Mouse (Mus musculus): ENCODE measurements around the gene Ush2a.

Ush2a gene

GRCm38 (mm10) chr1:188906175-188906574 is 644.4 kb downstream of the Ush2a start:
- no peak for DNase-seq

DNA sequence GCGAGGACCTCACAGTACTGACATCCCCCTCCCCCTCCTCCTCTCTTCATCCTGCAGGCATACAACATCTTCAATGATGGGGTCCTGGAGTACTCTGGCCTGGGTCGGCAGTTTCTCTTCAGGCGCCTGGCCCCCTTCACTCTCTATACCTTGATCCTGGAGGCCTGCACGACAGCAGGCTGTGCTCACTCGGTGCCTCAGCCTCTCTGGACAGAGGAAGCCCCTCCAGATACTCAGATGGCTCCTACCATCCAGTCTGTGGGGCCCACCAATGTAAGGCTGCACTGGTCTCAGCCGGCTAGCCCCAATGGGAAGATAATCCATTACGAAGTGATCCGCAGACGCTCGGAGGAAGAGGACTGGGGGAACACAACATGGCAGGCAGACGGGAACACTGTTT is 648.8 kb downstream of the Ush2a start:
- DNase-seq: no peak

DNA sequence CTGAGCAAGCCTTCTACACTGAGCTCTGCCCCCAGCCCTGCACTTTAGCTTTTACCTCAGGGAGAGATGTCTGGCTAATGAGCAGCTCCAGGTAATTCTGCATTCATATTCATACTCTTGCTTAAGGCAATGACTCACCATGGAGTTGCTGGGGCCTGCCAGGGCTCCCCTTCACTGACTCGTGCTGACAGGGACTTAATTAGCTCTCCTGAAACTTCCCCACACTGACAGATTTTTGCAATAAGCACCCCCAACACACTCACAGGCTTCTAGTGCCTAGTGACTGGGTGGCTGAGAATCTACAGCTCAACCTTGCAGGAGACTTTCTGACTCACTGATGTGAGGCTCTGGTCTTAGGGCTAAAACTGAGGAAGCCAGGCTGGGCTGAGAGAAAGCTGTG is 658.1 kb downstream of the Ush2a start:
- DNase-seq: no peak

DNA sequence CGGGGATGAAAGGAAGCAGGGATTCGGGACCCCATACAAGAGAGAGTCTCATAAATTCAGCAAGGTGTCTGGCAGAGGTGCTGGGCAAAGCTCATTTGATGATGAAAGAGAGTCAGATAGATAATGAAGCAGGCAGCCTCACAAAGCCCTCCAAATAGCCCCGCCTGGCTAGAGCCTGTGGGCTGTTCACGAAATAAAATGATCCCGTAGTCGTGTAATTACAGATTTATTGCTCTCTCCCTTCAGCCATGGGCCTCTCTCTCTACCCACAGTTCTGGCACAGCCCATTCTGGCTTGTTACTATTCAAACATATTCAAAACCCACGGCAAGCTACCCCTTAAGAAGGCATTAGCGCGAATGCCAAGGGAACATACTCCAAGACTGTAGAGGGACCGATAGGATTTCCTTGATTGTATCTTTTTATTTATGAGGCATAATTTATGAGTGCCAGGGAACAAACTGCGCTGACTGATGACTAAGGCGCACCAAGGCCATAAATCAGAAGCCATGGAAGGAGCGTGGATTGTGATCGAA is 675.5 kb downstream of the Ush2a start:
- no peak for DNase-seq

DNA sequence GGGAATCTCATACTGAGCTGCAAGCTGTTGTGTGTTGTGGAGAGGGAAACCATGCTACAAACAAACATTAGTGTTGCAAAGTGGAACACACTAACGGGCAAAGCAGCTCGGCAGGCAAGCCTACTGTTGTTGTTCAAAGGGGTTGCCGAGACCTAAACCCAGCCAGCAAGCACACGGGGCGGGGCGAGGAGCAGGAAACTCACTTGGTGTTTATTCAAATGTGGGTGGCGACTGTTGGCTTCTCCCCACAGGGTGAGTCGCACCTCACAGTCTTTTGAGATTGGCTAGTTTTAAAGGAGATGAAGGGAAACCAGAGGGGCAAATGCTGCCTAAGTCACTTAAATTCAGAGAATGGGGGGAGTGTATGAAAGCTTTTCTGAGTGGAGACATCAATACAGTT is 683.5 kb downstream of the Ush2a start:
- no peak for DNase-seq

GRCm38 (mm10) chr1:188946849-188947248 is 685.0 kb downstream of the Ush2a start:
- DNase-seq: no peak

DNA sequence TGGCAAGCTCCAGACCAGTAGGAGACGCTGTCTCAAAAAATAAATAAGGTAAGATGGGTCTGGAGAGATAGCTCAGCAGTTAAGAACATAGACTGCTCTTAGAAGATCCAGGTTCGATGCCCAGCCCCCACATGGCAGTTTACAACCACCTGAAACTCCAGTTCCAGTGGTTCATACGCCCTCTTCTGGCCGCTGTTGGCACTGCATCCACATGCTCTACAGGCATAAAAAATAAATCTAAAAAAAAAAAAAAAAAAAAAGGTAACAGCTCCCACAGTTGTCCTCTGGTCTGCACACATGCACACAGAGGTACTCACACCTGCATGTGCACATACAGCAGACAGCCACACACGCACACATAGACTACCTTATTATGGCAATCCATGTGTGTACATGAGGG is 686.0 kb downstream of the Ush2a start:
- DNase-seq: peak; percentile 59 to 68

GRCm38 (mm10) chr1:188948276-188948675 is 686.5 kb downstream of the Ush2a start:
- DNase-seq: peak; percentile 66 to 80

GRCm38 (mm10) chr1:188951091-188951490 is 689.3 kb downstream of the Ush2a start:
- DNase-seq: no peak

GRCm38 (mm10) chr1:188952501-188952900 is 690.7 kb downstream of the Ush2a start:
- peak; percentile 75 to 78 for DNase-seq

GRCm38 (mm10) chr1:188973078-188973477 is 711.3 kb downstream of the Ush2a start:
- DNase-seq: no peak

- DNase-seq: no peak
Observed at GRCm38 (mm10) chr1:188973926-188974325, 712.1 kb downstream of the Ush2a start.

GRCm38 (mm10) chr1:188980050-188980449 is 718.2 kb downstream of the Ush2a start:
- DNase-seq: peak; percentile 77 to 82

DNA sequence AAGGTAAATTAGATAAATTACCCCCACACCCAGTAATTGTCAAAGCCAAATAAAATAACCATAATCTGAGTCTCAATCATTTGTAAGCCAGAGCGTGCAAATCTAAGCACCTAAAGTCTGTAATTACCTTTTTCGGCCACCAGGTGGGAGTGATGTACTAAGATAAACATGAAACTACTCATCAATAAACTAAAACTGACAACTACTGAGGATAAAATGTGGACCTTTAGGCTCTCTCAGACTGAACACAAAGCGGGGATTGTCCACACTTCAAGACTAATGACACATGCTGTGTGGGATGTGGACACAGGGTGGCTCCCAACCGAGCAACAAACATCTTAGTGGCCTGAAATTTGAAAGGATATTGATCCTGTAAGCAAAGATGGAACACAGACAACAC is 731.4 kb downstream of the Ush2a start:
- DNase-seq: peak; percentile 67 to 77

GRCm38 (mm10) chr1:188997921-188998320 is 736.1 kb downstream of the Ush2a start:
- DNase-seq: no peak

GRCm38 (mm10) chr1:188999981-189000380 is 738.2 kb downstream of the Ush2a start:
- no peak for DNase-seq

DNA sequence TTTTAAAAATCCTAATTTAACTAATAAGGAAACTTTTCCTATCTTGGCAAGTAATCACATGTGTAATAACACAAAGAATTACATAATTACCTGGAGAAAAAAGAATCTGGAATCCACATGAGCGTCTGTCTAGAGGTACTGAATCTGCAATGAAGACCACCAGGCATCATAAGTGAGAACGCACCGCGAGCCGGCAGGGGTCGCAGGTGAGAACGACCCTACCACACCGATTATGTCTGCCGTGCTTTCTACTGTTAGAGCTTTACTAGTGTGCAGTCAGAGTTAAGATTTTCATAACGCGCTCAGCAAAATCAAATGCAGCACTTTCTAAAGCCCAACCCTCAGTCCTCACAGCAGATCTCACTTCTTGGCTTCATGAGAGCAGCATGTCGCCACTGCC is 740.0 kb downstream of the Ush2a start:
- no peak for DNase-seq

GRCm38 (mm10) chr1:189004774-189005173 is 743.0 kb downstream of the Ush2a start:
- no peak for DNase-seq

- no peak for DNase-seq
Observed at GRCm38 (mm10) chr1:189006267-189006666, 744.4 kb downstream of the Ush2a start.

DNA sequence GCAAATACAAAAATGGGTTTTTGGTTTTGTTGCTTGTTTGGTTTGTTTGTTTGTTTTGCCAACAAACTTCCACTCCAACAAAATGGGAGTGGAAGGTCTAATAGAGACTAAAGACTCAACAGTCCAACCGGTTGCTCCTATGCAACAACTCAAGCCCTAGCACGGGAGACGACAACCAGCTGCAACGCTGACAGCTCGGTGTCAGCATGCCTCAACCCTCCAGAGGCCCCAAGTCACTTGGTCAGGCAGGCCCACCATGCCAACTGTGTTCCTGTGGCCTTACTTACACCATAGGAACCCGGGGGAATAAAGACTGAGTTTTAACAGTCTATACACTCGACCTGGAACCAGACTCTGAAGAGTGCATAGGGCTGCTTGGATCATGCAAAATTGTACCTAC is 745.0 kb downstream of the Ush2a start:
- no peak for DNase-seq

DNA sequence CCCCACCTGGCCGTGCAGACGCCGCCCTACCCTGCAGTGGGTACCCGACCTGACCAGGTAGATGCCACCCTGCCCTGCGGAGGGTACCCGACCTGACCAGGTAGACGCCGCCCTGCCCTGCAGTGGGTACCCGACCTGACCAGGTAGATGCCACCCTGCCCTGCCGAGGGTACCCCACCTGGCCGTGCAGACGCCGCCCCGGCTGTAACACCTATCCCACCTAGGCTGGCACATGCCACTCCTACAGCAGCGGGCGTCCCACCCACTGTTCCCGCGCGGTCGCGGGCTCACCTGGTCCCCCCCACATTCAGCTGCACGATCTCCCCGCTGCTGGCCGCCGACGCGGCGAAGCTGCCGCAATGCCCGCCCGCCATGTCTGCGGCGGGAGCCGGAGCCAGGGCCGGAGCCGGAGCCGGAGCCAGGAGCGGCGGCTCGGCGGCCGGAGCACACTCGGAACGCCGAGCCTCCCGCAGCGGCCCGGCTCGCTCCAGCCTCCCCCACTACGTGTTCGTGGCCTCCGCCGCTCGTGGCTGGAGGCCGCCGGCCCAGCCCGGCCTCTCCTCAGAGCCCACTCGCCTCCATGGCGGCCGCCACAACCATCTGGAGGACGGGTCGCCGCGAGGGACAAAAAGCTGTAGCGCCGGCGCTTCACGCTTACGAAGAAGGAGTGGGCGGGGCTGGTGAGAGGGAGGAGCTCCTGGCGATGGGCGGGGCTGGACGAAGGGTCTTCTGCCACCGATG is 745.6 kb downstream of the Ush2a start, which contains the start of gene Kctd3:
Kctd3 (minus strand) TSS at position 603 of the 741 bp plus-strand sequence.
- DNase-seq: peak; percentile 100

DNA sequence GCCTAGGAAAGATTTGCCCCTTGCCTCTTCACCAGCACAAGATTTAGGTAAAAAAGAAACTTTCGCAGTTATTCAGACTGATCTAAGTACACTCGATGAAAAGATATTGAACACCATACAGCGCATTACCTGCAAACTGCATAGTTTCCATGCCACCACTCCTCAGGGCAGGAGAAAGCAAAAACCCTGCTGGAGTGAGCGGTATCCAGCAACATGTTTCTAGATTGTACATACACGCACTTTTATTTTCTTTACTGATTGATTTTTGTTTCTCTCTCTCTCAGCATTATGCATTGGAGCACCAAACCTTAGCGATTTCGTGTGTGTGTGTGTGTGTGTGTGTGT is 746.1 kb downstream of the Ush2a start:
- no peak for DNase-seq

DNA sequence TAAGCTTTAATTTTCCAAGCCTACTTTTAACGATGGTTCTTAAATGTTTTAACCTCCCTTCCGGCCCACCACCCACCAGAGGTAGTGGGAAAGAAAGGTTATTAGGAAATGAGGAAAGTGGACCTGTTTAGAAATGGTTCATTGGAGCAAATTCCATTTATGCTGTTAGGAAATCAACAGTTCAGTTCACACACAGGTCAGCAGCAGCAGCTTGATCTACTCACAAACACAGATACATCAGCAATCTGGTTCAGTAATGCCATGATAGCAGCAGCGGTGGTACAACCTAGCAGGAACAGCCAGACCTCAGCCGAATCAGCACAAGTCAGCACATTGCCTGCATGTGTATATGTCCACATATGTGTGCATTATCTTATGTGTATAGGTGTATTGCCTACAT is 748.8 kb downstream of the Ush2a start:
- no peak for DNase-seq

- no peak for DNase-seq
Observed at GRCm38 (mm10) chr1:189012846-189013586, 751.2 kb downstream of the Ush2a start.

Measured in cerebellum, postnatal 10 days (tissue).